Mouse (Mus musculus) erythroblast, embryonic 14.5 days (primary cell): Measurements from ENCODE around the gene Ccdc170. TPM values are rescaled to one million over a fixed set of nuclear protein-coding genes. Genes with fewer than 3 reads are reported as not detected.

Experiments used
- H3K27me3 ChIP-seq: 2 replicates; pipeline ENCODE4 v1.6.1; 2012; ENCODE audit warnings: inconsistent platforms; ENCODE audit not compliant: control insufficient read depth
- H3K36me3 ChIP-seq: 2 replicates; pipeline ENCODE4 v1.6.1; 2012; ENCODE audit warnings: mild to moderate bottlenecking, inconsistent platforms; ENCODE audit not compliant: control insufficient read depth
- H3K4me1 ChIP-seq: 2 replicates; pipeline ENCODE4 v1.6.1; 2012; ENCODE audit warnings: inconsistent platforms; ENCODE audit not compliant: control insufficient read depth
- H3K4me3 ChIP-seq: replicated peaks from 2 replicates; pipeline ENCODE3; 2012; ENCODE audit warnings: moderate library complexity, mild to moderate bottlenecking, inconsistent platforms
- H3K9me3 ChIP-seq: 2 replicates; pipeline ENCODE4 v1.6.1; 2012; ENCODE audit warnings: low read length, inconsistent platforms, mixed read lengths; ENCODE audit not compliant: control insufficient read depth
- GATA1 ChIP-seq: IDR thresholded peaks from 2 replicates; pipeline ENCODE4 v1.6.1; 2012; ENCODE audit warnings: low read length, inconsistent platforms, mixed read lengths
- TAL1 ChIP-seq: IDR thresholded peaks from 3 replicates; pipeline ENCODE4 v1.6.1; 2012; ENCODE audit warnings: low read length, inconsistent platforms, mixed read lengths
- polyA plus RNA-seq: library from polyadenylated mRNA; stranded (reverse); fragments of >175 nt; gene quantifications from 2 replicates; pipeline ENCODE4 v1.2.3, GENCODE M21; 2012

Ccdc170 gene
- polyA plus RNA-seq, 1 experiment = not detected

- Histone ChIP-seq H3K4me1 (no peaks in the 10 kb centered on the region), H3K27me3 (no peaks in the 10 kb centered on the region), H3K36me3 (no peaks in the 10 kb centered on the region), H3K4me3 (no peak overlapping the region), H3K9me3 (no peaks in the 10 kb centered on the region)
- TF ChIP-seq TAL1 = no peak
- TF ChIP-seq GATA1 = no peak
Observed at GRCm38 (mm10) chr10:4503251-4503650, 20.9 kb downstream of the Ccdc170 start.

- no peak overlapping the region for H3K4me3 ChIP-seq
- H3K4me1 ChIP-seq = no peaks in the 10 kb centered on the region
- H3K9me3 ChIP-seq = peaks cover 3% of the 10 kb centered on the region
- no peaks in the 10 kb centered on the region for H3K36me3 ChIP-seq
- H3K27me3 ChIP-seq = no peaks in the 10 kb centered on the region
- TF ChIP-seq TAL1 (no peak), GATA1 (no peak)
Observed at GRCm38 (mm10) chr10:4512725-4513124, 30.4 kb downstream of the Ccdc170 start.

GRCm38 (mm10) chr10:4517614-4518013 lies 35.3 kb downstream of the Ccdc170 start:
- Histone ChIP-seq H3K4me1 (no peaks in the 10 kb centered on the region), H3K36me3 (no peaks in the 10 kb centered on the region), H3K9me3 (peaks cover 3% of the 10 kb centered on the region), H3K27me3 (no peaks in the 10 kb centered on the region), H3K4me3 (no peak overlapping the region)
- TF ChIP-seq TAL1 = no peak
- no peak for TF ChIP-seq GATA1

GRCm38 (mm10) chr10:4519645-4520044 lies 37.3 kb downstream of the Ccdc170 start:
- H3K9me3 ChIP-seq = peaks cover 3% of the 10 kb centered on the region
- TF ChIP-seq TAL1 (no peak), GATA1 (no peak)
- H3K36me3 ChIP-seq = no peaks in the 10 kb centered on the region
- H3K4me3 ChIP-seq = no peak overlapping the region
- H3K4me1 ChIP-seq = no peaks in the 10 kb centered on the region
- no peaks in the 10 kb centered on the region for H3K27me3 ChIP-seq

- H3K4me1 ChIP-seq = no peaks in the 10 kb centered on the region
- H3K4me3 ChIP-seq = no peak overlapping the region
- H3K36me3 ChIP-seq = no peaks in the 10 kb centered on the region
- no peak for TF ChIP-seq TAL1
- no peak for TF ChIP-seq GATA1
- H3K27me3 ChIP-seq = no peaks in the 10 kb centered on the region
- no peaks in the 10 kb centered on the region for H3K9me3 ChIP-seq
Observed at GRCm38 (mm10) chr10:4520394-4521102, 38.2 kb downstream of the Ccdc170 start.

- no peaks in the 10 kb centered on the region for H3K27me3 ChIP-seq
- no peak overlapping the region for H3K4me3 ChIP-seq
- TF ChIP-seq GATA1 (no peak), TAL1 (no peak)
- no peaks in the 10 kb centered on the region for H3K36me3 ChIP-seq
- H3K9me3 ChIP-seq = no peaks in the 10 kb centered on the region
- no peaks in the 10 kb centered on the region for H3K4me1 ChIP-seq
Observed at GRCm38 (mm10) chr10:4522116-4522515, 39.8 kb downstream of the Ccdc170 start.

- Histone ChIP-seq H3K4me3 (no peak overlapping the region), H3K27me3 (no peaks in the 10 kb centered on the region), H3K36me3 (no peaks in the 10 kb centered on the region), H3K9me3 (no peaks in the 10 kb centered on the region), H3K4me1 (no peaks in the 10 kb centered on the region)
- TF ChIP-seq GATA1 (no peak), TAL1 (no peak)
Observed at GRCm38 (mm10) chr10:4523078-4523477, 40.8 kb downstream of the Ccdc170 start.

GRCm38 (mm10) chr10:4528043-4528442 lies 45.7 kb downstream of the Ccdc170 start:
- Histone ChIP-seq H3K36me3 (no peaks in the 10 kb centered on the region), H3K27me3 (no peaks in the 10 kb centered on the region), H3K9me3 (no peaks in the 10 kb centered on the region), H3K4me3 (no peak overlapping the region), H3K4me1 (no peaks in the 10 kb centered on the region)
- TF ChIP-seq GATA1 = no peak

- no peak overlapping the region for H3K4me3 ChIP-seq
- H3K36me3 ChIP-seq = no peaks in the 10 kb centered on the region
- no peak for TF ChIP-seq GATA1
- no peak for TF ChIP-seq TAL1
- H3K27me3 ChIP-seq = no peaks in the 10 kb centered on the region
- no peaks in the 10 kb centered on the region for H3K9me3 ChIP-seq
- no peaks in the 10 kb centered on the region for H3K4me1 ChIP-seq
Observed at GRCm38 (mm10) chr10:4530638-4531235, 48.4 kb downstream of the Ccdc170 start.
